Mouse (Mus musculus): Measurements from ENCODE around the gene 4930578G10Rik. TPM values are rescaled to one million over a fixed set of nuclear protein-coding genes. Genes with fewer than 3 reads are reported as not detected.
"Not testable (repeated sequence)": the region's sequence is repeated elsewhere in the genome, so short reads cannot be mapped to it uniquely, and the experiment has no call there.

4930578G10Rik gene
- polyA plus RNA-seq (2012; rRNA removed): 1.5 and 1.9 TPM in 2 replicates

DNA sequence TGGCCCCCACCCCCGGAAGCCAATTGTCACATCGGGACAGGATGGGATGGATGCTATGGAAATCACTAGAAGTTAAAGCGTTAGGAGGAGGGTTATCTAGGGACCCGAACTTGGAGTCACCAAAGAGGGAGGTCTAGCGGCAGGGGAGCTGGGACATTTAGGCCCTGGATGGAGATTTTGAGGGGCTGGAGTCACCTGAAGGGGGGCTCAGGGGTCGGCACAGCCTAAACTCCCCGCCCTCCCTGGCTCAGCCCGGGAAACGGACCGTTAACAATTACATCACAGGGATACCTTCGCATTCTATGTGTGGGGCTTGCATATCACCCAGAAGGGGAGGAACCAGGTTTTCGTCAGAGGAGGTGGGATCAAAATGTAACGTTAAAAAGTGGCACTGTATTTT, at the start of gene 4930578G10Rik:
Gene 4930578G10Rik (plus strand): TSS at position 301 of the 400 bp plus-strand sequence.
- not testable (repeated sequence) for H3K27ac ChIP-seq (ENCODE audit: insufficient read depth, low read length); H3K4me3 ChIP-seq (ENCODE audit: insufficient read depth, low read length)

DNA sequence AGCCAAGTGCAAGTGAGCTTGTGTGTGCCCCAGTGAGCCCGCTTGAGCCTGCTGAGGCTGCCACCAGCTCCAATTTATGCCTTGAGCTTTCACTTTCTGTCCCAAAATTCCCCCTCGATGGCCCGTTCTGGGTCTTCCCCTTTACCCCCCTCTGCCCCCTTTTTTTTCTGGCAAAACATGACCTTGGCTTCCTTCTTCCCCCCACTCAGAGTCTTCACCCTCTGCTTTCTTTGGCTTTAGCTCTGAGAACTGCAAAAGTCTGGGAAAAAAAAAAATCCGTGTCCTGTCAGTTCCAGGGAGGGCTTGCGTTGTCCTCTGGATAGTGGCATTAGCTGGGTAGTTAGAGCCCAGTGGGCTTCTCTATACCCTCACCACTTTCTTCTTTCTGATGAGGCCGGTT, 21.1 kb downstream of the 4930578G10Rik start, which contains the start of gene Ccl19:
Gene Ccl19 (minus strand): TSS at position 101 of the 400 bp plus-strand sequence.
- H3K4me1 ChIP-seq (ENCODE audit: control insufficient read depth, insufficient read depth, low read length); H3K27ac ChIP-seq (ENCODE audit: insufficient read depth, low read length); H3K4me3 ChIP-seq (ENCODE audit: insufficient read depth, low read length): not testable (repeated sequence)

More for the DNA sequence above, at the start of gene 4930578G10Rik:
- H3K4me1 ChIP-seq (ENCODE audit: control insufficient read depth, insufficient read depth, low read length): not testable (repeated sequence)

- not testable (repeated sequence) for H3K4me3 ChIP-seq (ENCODE audit: insufficient read depth, low read length); H3K4me1 ChIP-seq (ENCODE audit: control insufficient read depth, insufficient read depth, low read length); H3K27ac ChIP-seq (ENCODE audit: insufficient read depth, low read length)
Measured at GRCm38 (mm10) chr4:42773893-42774292, 38.5 kb downstream of the 4930578G10Rik start, which contains the start of gene Ccl21a. Gene Ccl21a (minus strand): TSS chr4:42773993.

- H3K27ac ChIP-seq (ENCODE audit: insufficient read depth, low read length): not testable (repeated sequence)
Measured at GRCm38 (mm10) chr4:42853788-42854187, 118.4 kb downstream of the 4930578G10Rik start, which contains the start of gene Fam205a1. Gene Fam205a1 (minus strand): TSS chr4:42853888.

DNA sequence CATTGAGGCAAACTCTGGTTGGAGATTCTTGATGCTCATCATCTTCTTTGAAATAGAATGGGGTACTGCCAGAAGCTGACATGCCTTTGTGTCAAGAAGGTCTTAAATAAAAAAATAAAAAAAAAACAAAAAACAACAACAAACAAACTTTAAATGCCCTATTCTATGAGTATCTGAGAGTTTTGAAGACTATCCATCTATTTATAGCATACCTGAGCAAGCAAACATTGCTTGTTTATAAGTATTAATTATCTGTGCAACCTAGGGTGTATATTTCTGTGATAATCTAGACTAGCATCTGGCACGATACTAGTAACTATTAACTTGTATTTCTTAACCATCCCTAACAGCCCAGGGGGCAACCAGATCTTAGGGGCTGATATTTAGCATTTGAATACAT, 121.3 kb downstream of the 4930578G10Rik start, which contains the start of gene Gm12394:
Gene Gm12394 (minus strand): TSS at position 101 of the 400 bp plus-strand sequence.
- not testable (repeated sequence) for H3K4me1 ChIP-seq (ENCODE audit: control insufficient read depth, insufficient read depth, low read length); H3K27ac ChIP-seq (ENCODE audit: insufficient read depth, low read length); H3K4me3 ChIP-seq (ENCODE audit: insufficient read depth, low read length)

More at GRCm38 (mm10) chr4:42853788-42854187, 118.4 kb downstream of the 4930578G10Rik start, which contains the start of gene Fam205a1:
- H3K4me3 ChIP-seq (ENCODE audit: insufficient read depth, low read length); H3K4me1 ChIP-seq (ENCODE audit: control insufficient read depth, insufficient read depth, low read length): not testable (repeated sequence)

DNA sequence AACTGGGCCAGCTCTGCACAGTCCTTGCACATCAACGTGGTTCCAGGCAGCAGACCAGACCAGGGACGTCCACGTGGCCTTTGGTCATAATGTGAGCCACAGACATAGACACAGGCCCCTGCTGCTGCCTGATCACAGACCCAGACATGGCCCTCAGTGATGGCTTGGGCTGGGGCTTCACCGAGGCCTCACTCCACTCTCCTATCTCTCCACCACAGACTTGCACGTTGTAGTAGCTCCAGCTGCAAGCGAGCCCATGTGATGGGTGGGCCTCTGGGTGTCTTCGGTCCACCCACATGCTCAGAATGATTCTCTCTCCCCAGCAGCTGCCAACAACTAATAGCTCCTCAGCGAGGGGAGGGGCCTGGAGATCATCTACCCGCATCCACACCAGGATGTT, 125.1 kb downstream of the 4930578G10Rik start:
- not testable (repeated sequence) for H3K27ac ChIP-seq (ENCODE audit: insufficient read depth, low read length); H3K4me3 ChIP-seq (ENCODE audit: insufficient read depth, low read length); H3K4me1 ChIP-seq (ENCODE audit: control insufficient read depth, insufficient read depth, low read length)

GRCm38 (mm10) chr4:42863487-42863886, 128.1 kb downstream of the 4930578G10Rik start:
- H3K4me3 ChIP-seq (ENCODE audit: insufficient read depth, low read length); H3K27ac ChIP-seq (ENCODE audit: insufficient read depth, low read length); H3K4me1 ChIP-seq (ENCODE audit: control insufficient read depth, insufficient read depth, low read length): not testable (repeated sequence)

DNA sequence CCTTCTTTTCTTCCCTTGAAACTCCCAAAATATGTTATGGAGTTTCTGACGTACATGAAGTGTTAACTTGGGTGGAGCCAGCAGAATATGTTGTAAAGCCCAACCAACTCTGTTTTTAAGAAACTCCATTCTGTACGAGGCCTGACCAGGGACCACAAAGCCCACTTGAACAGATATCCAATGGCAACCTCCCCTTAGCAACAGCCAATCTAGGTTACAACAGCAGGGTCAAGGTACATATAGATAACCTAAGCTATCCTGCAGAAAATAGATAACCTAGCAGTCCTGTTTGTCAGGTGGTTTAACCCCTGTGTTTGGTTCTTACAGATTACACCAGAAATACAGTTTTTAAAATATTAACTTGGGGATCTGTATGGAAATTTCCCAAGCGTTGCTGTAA, 132.0 kb downstream of the 4930578G10Rik start:
- no peak for TF ChIP-seq CTCF (IDR thresholded peaks at IDR 0.05; ENCODE audit: extremely low read depth, insufficient read depth, low read length)
- TF ChIP-seq POLR2A (IDR thresholded peaks at IDR 0.05; ENCODE audit: extremely low read depth, insufficient read depth, low read length): no peak
- H3K4me1 ChIP-seq (ENCODE audit: control insufficient read depth, insufficient read depth, low read length): no peaks in the 10 kb centered on the region
- no peak overlapping the region for H3K4me3 ChIP-seq (ENCODE audit: insufficient read depth, low read length)
- H3K27ac ChIP-seq (ENCODE audit: insufficient read depth, low read length): no peak overlapping the region

DNA sequence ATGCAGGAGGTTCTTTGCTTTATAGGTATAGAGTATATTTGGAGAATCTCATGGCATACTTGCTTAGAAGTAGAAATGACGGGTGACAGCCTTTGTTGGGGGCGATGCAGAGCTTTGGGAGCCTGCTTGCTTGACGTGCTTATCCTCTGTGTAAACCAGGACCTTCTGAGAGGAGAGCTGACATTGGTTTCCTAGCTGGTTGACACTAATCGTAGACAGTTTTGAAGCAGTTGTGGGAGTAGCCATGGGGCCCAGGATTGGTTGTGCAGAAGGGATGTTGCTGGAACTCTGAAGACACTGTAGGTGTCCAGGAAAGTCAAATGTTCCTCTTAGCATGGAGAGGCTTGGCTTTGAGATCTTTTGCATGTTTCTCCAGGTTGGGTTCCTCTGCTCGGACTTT, 132.8 kb downstream of the 4930578G10Rik start:
- Histone ChIP-seq H3K4me3 (ENCODE audit: insufficient read depth, low read length) (no peak overlapping the region), H3K4me1 (ENCODE audit: control insufficient read depth, insufficient read depth, low read length) (no peaks in the 10 kb centered on the region), H3K27ac (ENCODE audit: insufficient read depth, low read length) (no peak overlapping the region)
- TF ChIP-seq POLR2A (IDR thresholded peaks at IDR 0.05; ENCODE audit: extremely low read depth, insufficient read depth, low read length) (no peak), CTCF (IDR thresholded peaks at IDR 0.05; ENCODE audit: extremely low read depth, insufficient read depth, low read length) (no peak)

DNA sequence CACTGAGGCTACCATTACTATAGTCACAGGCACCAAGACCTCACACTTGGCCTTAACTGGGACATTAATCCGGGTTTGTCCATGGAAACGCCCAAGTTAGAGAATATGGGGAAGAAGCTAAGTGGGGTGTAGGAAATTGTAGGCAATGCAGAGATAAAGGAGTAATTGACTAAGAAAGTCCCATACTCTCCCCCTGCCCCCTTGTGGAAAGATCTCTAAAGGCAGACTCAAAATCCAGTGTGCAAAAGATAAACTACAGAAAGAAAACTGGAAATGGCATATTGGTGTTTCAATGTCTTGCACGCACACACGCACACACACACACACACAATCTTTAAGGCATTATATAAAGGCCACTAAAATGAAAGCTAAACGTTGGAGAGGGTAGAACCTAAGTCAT, 135.4 kb downstream of the 4930578G10Rik start:
- TF ChIP-seq CTCF (IDR thresholded peaks at IDR 0.05; ENCODE audit: extremely low read depth, insufficient read depth, low read length): no peak
- no peak for TF ChIP-seq POLR2A (IDR thresholded peaks at IDR 0.05; ENCODE audit: extremely low read depth, insufficient read depth, low read length)
- no peak overlapping the region for H3K27ac ChIP-seq (ENCODE audit: insufficient read depth, low read length)
- no peaks in the 10 kb centered on the region for H3K4me1 ChIP-seq (ENCODE audit: control insufficient read depth, insufficient read depth, low read length)
- no peak overlapping the region for H3K4me3 ChIP-seq (ENCODE audit: insufficient read depth, low read length)

- no peak overlapping the region for H3K4me3 ChIP-seq (ENCODE audit: insufficient read depth, low read length)
- no peak for TF ChIP-seq POLR2A (IDR thresholded peaks at IDR 0.05; ENCODE audit: extremely low read depth, insufficient read depth, low read length)
- TF ChIP-seq CTCF (IDR thresholded peaks at IDR 0.05; ENCODE audit: extremely low read depth, insufficient read depth, low read length): no peak
- no peak overlapping the region for H3K27ac ChIP-seq (ENCODE audit: insufficient read depth, low read length)
- no peaks in the 10 kb centered on the region for H3K4me1 ChIP-seq (ENCODE audit: control insufficient read depth, insufficient read depth, low read length)
Measured at GRCm38 (mm10) chr4:42872151-42872550, 136.8 kb downstream of the 4930578G10Rik start.
